Mouse (Mus musculus) neural tube, postnatal 0 days (tissue): ENCODE data around the gene Srr. TPM values are rescaled to one million over a fixed set of nuclear protein-coding genes. Genes with fewer than 3 reads are reported as not detected.

Source experiments
- microRNA-seq: library from miRNA; unstranded; fragments of <30 nt; microRNA quantifications from one replicate; pipeline ENCODE4, GENCODE M21; 2016
- polyA plus RNA-seq: library from polyadenylated mRNA; unstranded; fragments of >200 nt; fragmentation: Nextera tagmentation; extraction: Ambion mirVana; gene quantifications from 2 replicates; pipeline ENCODE4 v1.2.1, GENCODE M21; 2015

The Srr gene
- 31.6 and 36.9 TPM in 2 replicates for polyA plus RNA-seq

DNA sequence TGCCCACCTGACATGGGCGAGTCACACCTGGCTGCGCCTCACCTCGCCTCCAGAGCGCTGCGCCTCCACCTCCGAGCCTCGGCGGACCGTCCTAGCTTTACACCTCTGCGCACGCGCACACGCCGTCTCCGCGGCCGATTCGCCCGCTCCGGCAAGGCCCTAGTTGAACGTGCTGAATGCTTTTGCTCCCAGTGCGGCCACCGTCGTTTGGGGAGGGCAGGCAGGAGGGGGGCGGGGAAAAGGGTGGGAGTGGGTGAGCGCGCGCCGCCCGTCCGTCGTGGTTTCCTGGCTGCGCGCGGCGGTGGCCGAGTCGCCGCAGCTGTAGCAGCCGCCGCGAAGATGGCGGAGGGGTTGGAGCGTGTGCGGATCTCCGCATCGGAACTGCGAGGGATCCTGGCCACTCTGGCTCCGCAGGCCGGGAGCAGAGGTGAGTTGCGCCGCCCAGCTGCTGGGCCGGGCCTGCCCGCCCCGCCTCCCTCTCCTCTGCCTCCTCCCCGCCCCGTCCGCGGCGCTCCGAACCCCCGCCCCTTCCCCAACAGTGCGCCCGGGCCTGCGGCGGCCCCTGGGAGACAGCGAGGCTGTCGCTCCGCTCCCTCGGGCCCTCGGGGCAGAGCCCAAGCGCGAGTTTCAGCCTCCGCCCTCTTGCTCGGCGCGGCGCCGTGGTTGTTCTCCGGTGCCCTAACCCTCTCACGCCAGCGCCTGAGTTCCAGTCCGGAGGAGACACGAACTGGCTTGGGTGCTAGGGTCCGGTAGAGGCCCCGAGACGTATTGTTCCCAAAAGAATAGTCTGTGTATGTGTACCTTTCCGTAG, at the start of gene Srr, which contains the start of gene Smg6:
Srr (minus strand) TSS at position 372 of the 811 bp plus-strand sequence.
Smg6 (plus strand) TSS at position 247 of the 811 bp plus-strand sequence.

DNA sequence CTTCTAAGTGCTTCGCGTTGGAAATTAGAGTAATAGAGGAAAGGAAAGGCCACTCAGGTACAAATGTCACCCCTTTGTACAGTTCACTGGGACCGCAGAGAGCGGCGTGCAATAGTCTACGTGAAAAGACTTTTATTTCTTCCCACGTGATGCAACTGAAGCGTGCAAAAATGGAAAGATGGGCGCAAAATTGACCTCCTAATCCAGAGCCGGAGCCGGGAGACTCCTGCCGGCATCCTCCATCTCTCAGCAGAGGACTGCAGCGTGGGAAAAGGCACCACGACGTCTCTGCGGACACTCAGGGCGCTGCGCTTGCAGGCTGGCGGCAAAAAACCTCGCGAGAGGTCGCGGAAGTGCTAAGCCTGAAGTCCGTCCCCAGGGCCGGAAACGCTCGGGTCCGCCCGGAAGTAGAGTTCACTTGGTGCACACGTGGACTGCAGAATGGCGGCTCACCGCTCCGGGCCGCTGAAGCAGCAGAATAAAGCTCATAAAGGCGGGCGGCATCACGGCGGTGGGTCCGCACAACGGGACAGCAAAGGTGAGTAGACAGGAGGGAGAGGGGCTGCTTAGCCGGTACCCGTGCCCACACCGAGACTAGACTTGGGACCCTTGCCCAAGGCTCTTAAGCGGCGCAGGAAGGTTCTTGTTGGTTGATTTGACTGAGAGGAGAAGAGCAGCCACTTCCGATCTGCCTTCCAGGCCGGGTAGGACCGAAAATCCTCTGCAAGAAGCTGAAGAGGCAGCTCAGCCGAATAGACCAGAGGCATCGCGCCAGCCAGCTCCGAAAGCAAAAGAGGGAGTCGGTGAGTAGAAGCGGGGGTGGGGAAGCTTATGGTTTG, 27.9 kb downstream of the Srr start, which contains the start of gene Tsr1:
Tsr1 (plus strand) TSS at position 394 of the 839 bp plus-strand sequence.

DNA sequence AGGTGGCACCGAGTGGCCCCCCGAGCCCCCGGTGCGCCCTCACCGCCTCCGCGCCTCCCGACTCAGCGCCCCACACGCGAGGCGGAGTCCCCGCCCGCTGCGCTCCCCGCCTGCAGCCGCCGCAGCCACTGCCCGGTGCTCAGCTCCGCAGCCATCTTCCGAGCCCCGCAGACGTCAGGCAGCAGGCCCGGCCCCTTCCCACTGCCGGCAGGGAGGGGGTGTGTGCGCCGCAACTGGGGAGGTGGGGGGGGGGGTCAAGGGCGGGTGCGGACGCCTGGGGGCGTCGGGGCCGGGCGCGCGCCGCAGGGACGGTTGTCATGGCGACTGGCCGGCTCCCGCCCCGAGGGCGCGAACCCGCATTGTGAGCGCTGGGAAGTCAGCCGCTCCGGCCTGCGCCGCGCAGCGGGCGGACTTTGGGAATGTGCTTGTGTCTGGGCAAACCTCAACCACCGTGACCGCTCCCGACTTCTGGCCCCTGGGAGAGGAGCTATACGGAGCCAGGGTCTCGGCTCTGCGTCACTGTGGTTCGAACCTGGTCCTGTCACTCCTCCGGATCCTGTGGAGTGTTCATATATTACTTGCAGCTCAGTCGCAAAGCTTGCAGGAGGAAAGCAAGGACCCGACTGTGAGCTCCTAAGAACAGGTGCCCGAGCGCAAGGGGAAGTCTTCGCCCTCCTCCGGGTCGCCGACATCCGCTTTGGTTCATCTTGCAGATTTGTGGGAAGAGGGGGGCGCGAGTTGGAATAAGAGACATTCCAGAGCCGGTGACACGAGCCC, 28.7 kb downstream of the Srr start, which contains the start of gene Sgsm2:
Sgsm2 (minus strand) TSS at position 160 of the 777 bp plus-strand sequence.

Small RNA genes lying within 50 kb of the gene (microRNA-seq; reads per million reads assigned to microRNA genes)
- 1.2 reads per million for gene Mir6926

Other genes starting within 250 kb of the Srr start
- 88.5 and 108 TPM in 2 replicates for gene Pafah1b1, start 201.3 kb downstream of the Srr start, polyA plus RNA-seq
- gene Mettl16, start 155.1 kb downstream of the Srr start, polyA plus RNA-seq: 28.1 and 29.6 TPM in 2 replicates
- gene Mnt, start 95.0 kb downstream of the Srr start, polyA plus RNA-seq: 6.5 and 8.2 TPM in 2 replicates
- 23.6 and 30.9 TPM in 2 replicates for gene Sgsm2, start 28.9 kb downstream of the Srr start, polyA plus RNA-seq
- gene Tsr1, start 27.9 kb downstream of the Srr start, polyA plus RNA-seq: 20.9 and 21.6 TPM in 2 replicates
- 8.7 and 10.4 TPM in 2 replicates for gene Smg6, start 125 bp downstream of the Srr start, polyA plus RNA-seq
- gene Hic1, start 243.6 kb upstream of the Srr start, polyA plus RNA-seq: 3.3 and 4.3 TPM in 2 replicates